Mouse (Mus musculus) thymus, postnatal 25 days (tissue): ENCODE results near the gene Rufy4.
A peak's percentile ranks its signal among the peaks of the same experiment; 100 is the strongest.
"Not testable (repeated sequence)": the region's sequence is repeated elsewhere in the genome, so short reads cannot be mapped to it uniquely, and the experiment has no call there.

Experiments used
- DNase-seq: peaks from one replicate; pipeline ENCODE4 v3.0.0; 2022

The Rufy4 gene

GRCm38 (mm10) chr1:74151091-74151490 lies 25.8 kb downstream of the Rufy4 start:
- no peak for DNase-seq

- peak; percentile 42 for DNase-seq
Measured at GRCm38 (mm10) chr1:74153461-74154184, 28.3 kb downstream of the Rufy4 start, which contains the start of gene Cxcr2. Cxcr2 (plus strand) TSS chr1:74153989.

- DNase-seq = no peak
Measured at GRCm38 (mm10) chr1:74155435-74156012, 30.2 kb downstream of the Rufy4 start.

- no peak for DNase-seq
Measured at GRCm38 (mm10) chr1:74156381-74156910, 31.1 kb downstream of the Rufy4 start.

GRCm38 (mm10) chr1:74159613-74160012 lies 34.3 kb downstream of the Rufy4 start:
- DNase-seq = not testable (repeated sequence)

- no peak for DNase-seq
Measured at GRCm38 (mm10) chr1:74160036-74160435, 34.7 kb downstream of the Rufy4 start.

GRCm38 (mm10) chr1:74167136-74167535 lies 41.8 kb downstream of the Rufy4 start:
- no peak for DNase-seq

- DNase-seq = no peak
Measured at GRCm38 (mm10) chr1:74169721-74170120, 44.4 kb downstream of the Rufy4 start.

GRCm38 (mm10) chr1:74172722-74173121 lies 47.4 kb downstream of the Rufy4 start:
- no peak for DNase-seq

GRCm38 (mm10) chr1:74175731-74176130 lies 50.4 kb downstream of the Rufy4 start:
- no peak for DNase-seq

GRCm38 (mm10) chr1:74178618-74179017 lies 53.3 kb downstream of the Rufy4 start:
- DNase-seq = no peak

- DNase-seq = no peak
Measured at GRCm38 (mm10) chr1:74179624-74180408, 54.5 kb downstream of the Rufy4 start.

- no peak for DNase-seq
Measured at GRCm38 (mm10) chr1:74181462-74181861, 56.1 kb downstream of the Rufy4 start.

- DNase-seq = no peak
Measured at GRCm38 (mm10) chr1:74183006-74183405, 57.7 kb downstream of the Rufy4 start.

GRCm38 (mm10) chr1:74190471-74190870 lies 65.1 kb downstream of the Rufy4 start:
- DNase-seq = no peak

GRCm38 (mm10) chr1:74192711-74193110 lies 67.4 kb downstream of the Rufy4 start:
- DNase-seq = no peak

GRCm38 (mm10) chr1:74194445-74194844 lies 69.1 kb downstream of the Rufy4 start, which contains the start of gene Cxcr1:
Cxcr1 (minus strand) TSS chr1:74194631.
- DNase-seq = no peak

GRCm38 (mm10) chr1:74195961-74196360 lies 70.6 kb downstream of the Rufy4 start:
- DNase-seq = peak; percentile 35

GRCm38 (mm10) chr1:74196621-74197419 lies 71.5 kb downstream of the Rufy4 start:
- DNase-seq = no peak
